Mouse (Mus musculus) c-Kit-positive CD71-positive TER-119-negative erythroid progenitor cells, embryonic 14.5 days (primary cell): Measurements from ENCODE around the gene Map4k4.

Experiments
- DNase-seq: peaks from one replicate; pipeline ENCODE4 v3.0.0-alpha.2; 2013; ENCODE audit warnings: low read depth

Map4k4 gene

GRCm38 (mm10) chr1:40002129-40002727 is 101.5 kb downstream of the Map4k4 start:
- DNase-seq: no peak

DNA sequence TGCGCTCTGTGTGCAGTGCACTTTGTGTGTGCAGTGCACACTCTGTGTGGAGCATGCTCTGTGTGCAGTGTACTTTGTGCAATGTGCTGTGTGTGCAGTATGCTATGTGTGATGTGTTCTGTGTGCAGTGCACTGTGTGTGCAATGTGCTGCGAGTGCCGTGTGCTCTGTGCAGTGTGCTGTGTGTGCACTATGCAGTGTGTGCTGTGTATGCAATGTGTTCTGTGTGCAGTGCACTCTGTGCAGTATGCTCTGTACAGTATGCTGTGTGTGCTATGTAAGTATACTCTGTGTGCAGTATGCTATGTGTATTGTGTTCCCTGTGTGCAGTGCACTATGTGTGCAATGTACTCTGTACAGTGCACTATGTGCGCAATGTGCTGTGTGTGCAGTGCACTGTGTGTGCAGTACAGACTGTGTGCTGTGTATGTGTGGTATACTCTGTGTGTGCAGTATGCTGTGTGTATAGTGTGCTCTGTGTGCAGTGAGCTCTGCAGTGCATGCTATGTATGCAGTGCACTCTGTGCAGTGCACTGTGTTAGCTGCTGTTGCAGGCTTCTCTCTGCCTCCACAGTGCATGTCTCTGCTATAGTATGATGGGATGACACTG is 105.4 kb downstream of the Map4k4 start:
- no peak for DNase-seq

DNA sequence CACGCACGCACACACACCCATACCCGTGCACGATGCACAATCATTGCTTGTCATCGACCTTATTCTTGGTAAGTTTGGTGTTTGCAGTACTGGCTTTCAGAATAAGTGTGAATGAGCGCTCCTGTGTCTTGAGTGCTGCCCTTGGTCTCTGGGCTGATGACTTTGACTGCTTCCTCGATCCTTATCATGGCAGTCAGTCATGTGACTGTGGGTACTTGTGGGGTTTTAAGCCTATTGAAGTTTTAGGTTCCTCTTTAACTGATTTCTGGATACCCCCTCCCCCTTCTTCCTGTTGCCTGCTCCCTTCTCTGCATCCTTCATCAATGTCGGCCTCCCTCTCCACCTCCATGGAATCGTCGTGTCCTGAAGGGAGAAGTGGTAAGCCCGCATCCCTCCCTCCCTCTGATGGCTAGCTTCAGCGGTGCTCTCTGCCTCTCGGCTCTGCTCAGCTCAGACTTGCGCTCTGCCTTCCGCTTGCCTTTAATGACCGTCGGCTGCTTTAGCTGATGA is 107.3 kb downstream of the Map4k4 start:
- DNase-seq: no peak

GRCm38 (mm10) chr1:40012696-40013095 is 112.0 kb downstream of the Map4k4 start:
- DNase-seq: no peak

DNA sequence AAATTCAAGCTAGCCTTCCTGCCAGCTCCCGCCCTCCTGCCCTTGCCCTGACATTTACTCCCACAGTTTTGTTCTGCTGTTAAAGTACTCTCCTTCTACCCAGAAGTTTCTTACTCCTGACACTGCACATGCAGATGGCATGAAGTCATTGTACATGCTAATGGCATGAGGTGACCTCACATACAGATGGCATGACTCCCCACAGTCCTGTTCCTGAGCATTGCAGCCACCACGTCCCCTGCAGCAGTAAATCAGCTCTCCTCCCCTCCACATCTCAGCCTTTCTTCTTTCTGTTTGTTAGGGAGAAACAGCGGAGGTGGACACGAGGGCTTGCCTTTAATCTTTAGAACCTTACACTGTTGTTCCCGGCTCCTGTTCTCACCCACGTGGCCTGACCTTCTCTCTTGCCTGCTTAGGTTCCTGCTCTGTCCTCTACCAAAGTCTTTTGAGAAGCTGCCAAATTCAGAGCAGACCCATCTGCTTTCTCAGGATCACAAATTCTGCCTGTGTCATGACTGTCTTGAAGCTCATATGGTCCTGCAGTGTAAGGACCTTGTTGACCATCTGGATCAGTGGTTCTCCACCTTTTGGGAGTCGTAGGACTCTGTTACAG is 114.5 kb downstream of the Map4k4 start:
- no peak for DNase-seq

- no peak for DNase-seq
Observed at GRCm38 (mm10) chr1:40021617-40022016, 120.9 kb downstream of the Map4k4 start.

DNA sequence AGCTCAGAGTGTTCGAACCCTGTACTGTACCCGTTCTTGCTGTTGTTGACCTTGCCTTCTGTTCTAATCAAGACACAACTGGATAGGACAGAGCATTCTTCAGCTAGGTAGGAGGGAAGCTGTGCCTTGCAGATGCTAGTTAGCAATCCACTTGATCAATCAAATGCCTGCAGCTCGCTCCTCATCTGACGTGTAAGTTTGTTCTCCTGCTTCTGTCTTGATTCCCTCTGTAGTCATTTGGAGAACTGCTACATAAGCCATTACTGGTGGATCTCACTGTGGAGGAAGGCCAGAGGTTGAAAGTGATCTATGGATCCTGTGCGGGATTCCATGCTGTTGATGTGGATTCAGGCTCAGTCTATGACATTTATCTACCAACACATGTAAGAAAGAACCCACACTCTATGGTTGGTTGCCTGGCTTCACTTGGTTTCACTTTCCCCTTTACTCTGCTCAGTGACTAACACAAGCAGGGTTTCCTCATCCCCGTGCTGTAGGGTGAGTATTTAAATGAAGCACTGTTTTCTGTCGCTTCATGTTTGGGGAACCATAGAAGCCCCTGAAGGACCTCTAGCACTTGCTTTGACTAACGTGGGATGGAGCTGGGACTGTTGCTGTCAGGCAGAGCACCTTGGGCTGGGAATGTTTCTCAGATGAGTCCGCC is 121.9 kb downstream of the Map4k4 start:
- no peak for DNase-seq

DNA sequence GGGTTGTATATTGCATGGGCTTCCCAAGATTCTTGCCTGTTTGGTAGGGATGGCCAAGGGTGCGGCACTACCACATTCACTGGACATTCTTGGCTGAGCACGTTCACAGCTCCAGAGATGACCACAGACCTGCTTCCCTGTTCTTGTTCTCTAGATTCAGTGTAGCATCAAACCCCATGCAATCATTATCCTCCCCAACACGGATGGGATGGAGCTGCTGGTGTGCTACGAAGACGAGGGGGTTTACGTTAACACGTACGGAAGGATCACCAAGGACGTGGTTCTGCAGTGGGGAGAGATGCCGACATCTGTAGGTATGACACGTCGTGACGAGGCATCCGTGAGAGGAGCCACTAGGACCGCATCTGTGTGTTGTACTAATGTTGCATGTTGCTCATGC is 122.5 kb downstream of the Map4k4 start:
- no peak for DNase-seq

GRCm38 (mm10) chr1:40023748-40024147 is 123.0 kb downstream of the Map4k4 start:
- no peak for DNase-seq

- DNase-seq: no peak
Observed at GRCm38 (mm10) chr1:40024554-40025320, 124.0 kb downstream of the Map4k4 start.

- no peak for DNase-seq
Observed at GRCm38 (mm10) chr1:40025416-40025815, 124.7 kb downstream of the Map4k4 start.

DNA sequence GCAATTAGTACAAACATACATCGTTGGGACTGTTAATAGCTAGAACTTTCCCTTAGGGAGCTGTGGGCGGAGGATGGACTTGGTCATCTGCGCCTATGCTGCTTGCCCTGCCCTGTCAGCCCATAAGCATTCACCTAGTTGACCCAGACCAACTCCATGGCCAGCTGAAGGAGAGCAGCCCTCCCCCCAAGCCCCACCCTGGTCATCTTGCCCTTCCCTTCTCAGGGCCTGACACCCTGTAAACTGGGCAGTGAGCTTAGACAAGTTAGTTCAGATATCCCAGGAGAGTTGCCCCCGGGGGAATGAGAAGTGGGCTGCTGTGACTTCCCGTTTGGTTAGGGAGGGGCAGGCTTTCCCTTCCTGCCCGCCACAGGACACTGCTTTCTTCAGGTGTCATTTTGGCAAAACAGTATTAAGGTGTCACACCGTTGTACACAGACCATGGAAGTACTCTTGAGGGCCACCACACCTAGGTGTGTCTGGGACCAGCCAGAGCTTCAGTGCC is 126.5 kb downstream of the Map4k4 start:
- no peak for DNase-seq

GRCm38 (mm10) chr1:40028207-40028998 is 127.7 kb downstream of the Map4k4 start:
- DNase-seq: no peak

- no peak for DNase-seq
Observed at GRCm38 (mm10) chr1:40029597-40029996, 128.9 kb downstream of the Map4k4 start.

- DNase-seq: no peak
Observed at GRCm38 (mm10) chr1:40030287-40030975, 129.7 kb downstream of the Map4k4 start.

- no peak for DNase-seq
Observed at GRCm38 (mm10) chr1:40030976-40031356, 130.3 kb downstream of the Map4k4 start.

DNA sequence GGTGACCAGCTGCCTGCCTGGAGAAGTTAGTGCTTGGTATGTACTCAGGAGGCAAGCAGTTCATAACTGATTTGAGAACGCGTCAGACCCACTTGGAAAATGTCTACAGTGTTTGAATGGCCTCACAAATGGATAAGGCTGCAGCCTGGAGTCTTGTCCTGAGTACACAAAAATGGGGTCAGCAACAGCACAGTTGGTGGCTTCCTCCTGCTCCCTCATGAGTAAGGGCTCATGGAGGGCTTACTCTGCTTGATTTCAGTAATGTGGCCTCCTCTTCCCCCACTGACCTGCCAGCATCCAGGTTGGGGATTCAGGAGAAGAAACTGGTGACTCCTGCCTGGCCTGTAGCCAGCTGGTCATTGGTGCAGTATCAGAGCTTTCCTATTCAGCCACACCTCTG is 130.9 kb downstream of the Map4k4 start:
- no peak for DNase-seq

DNA sequence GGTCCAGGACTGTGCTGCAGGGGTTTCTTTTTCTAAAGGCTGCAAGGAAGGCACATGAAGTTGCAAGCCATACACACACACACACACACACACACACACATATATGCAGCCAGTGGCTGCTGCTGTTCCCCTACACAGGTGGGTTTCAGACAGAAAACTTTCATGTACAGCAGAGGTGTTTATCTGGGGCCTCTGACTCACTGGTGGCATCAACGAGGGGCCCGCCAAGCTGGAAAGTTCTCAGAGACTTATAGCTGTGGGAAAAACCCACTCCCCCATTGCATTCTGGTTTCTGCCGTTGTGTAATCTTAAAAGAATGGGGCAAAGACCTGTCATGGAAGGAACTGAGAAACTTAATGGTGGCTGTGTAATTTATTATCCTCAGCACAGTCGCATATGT is 132.6 kb downstream of the Map4k4 start:
- DNase-seq: no peak

GRCm38 (mm10) chr1:40033743-40034420 is 133.2 kb downstream of the Map4k4 start:
- DNase-seq: no peak

DNA sequence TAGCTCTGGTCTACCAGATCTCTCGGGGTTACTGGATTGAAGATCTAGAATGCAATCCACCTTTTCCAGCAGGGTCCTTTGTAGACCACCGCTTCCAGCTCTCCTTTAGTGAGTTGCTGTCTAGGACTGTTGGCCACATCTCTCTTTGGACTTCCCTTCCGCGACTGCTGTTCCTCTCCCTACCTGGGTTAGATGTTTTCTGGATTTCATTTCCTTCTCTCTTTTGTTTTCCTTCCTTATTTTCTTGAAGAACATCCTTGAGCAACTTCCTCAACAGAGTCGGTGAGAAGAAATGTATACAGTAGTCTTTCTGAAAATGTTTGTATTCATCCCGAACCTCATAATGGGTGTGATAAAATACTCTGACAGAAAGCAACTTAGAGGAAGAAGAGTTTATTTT is 137.1 kb downstream of the Map4k4 start:
- DNase-seq: no peak
